Mouse (Mus musculus): ENCODE measurements around the gene Gm21962. TPM values are rescaled to one million over a fixed set of nuclear protein-coding genes. Genes with fewer than 3 reads are reported as not detected.
A peak's percentile ranks its signal among the peaks of the same experiment; 100 is the strongest.
"Not testable (repeated sequence)": the region's sequence is repeated elsewhere in the genome, so short reads cannot be mapped to it uniquely, and the experiment has no call there.

The Gm21962 gene
- polyA plus RNA-seq (2015; fragmentation: Nextera tagmentation; extraction: Ambion mirVana) = not detected in 2 replicates

DNA sequence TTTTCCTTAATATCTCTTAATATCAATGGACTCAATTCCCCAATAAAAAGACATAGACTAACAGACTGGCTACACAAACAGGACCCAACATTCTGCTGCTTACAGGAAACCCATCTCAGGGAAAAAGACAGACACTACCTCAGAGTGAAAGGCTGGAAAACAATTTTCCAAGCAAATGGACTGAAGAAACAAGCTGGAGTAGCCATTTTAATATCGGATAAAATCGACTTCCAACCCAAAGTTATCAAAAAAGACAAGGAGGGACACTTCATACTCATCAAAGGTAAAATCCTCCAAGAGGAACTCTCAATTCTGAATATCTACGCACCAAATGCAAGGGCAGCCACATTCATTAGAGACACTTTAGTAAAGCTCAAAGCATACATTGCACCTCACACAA lies at the start of gene Gm21962:
Gene Gm21962 (plus strand): TSS at position 301 of the 400 bp plus-strand sequence.
- not testable (repeated sequence) for H3K36me3 ChIP-seq (ENCODE audit: control insufficient read depth, insufficient read depth, low read length); H3K9me3 ChIP-seq (ENCODE audit: control insufficient read depth, low read length); H3K27me3 ChIP-seq (replicated peaks; ENCODE audit: control insufficient read depth, insufficient read depth, low read length); H3K9ac ChIP-seq (ENCODE audit: low read depth, low read length); H3K4me1 ChIP-seq (ENCODE audit: control insufficient read depth, insufficient read depth, low read length); H3K27ac ChIP-seq (ENCODE audit: low read length); H3K4me3 ChIP-seq (ENCODE audit: low read length); ATAC-seq; H3K4me2 ChIP-seq (ENCODE audit: low read depth, low read length)
- WGBS = no CpG with 5 or more reads among the region's 3 CpGs

GRCm38 (mm10) chr3:137622091-137622490 lies 49.2 kb upstream of the Gm21962 start:
- H3K4me3 ChIP-seq (ENCODE audit: low read length) = no peak overlapping the region

DNA sequence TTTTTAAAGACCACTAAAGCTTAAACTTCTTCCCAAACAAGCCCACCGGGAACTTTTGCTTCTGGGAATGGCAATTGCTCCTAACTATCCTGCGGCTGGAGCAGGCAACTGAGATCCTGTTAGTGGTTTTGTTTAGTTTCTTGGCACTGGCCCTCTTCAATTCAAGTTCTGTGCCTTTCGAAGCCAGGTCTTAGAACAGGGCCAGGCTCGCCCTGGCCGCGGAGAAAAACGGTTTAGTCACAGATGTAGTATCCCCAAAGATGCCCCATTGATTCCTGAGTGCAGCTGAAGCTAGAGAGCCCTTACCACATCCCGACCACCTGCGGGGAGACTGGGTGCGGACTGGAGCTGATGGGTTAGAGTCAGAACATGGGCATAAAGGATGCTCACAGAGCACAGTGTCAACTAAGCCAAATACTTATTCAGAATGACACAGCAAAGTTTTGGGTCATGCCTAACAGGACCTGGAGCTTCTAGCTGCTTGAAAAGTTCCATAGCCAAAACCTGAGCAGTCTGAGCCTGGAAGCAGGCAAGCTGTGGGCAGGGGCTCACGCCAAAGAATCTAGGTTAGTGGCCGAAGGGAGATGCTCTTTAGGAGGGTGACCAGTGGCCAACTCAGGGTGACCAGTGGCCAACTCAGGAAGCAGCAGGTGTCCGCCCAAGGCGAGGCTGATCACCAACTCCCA lies 48.3 kb upstream of the Gm21962 start:
- Histone ChIP-seq H3K9me3 (ENCODE audit: control insufficient read depth, low read length) (no peaks in the 10 kb centered on the region), H3K4me3 (ENCODE audit: low read length) (peak overlapping the region; percentile 72), H3K9ac (ENCODE audit: low read depth, low read length) (peak overlapping the region; percentile 61; the same call in 1 of the 2 replicates), H3K27me3 (replicated peaks; ENCODE audit: control insufficient read depth, insufficient read depth, low read length) (no peaks in the 10 kb centered on the region), H3K4me2 (ENCODE audit: low read depth, low read length) (peak overlapping the region; percentile 95), H3K4me1 (ENCODE audit: control insufficient read depth, insufficient read depth, low read length) (peaks cover 4% of the 10 kb centered on the region; the same call in 1 of the 2 replicates), H3K36me3 (ENCODE audit: control insufficient read depth, insufficient read depth, low read length) (no peaks in the 10 kb centered on the region), H3K27ac (ENCODE audit: low read length) (no peak overlapping the region)
- 45% methylated on average over 14 of the region's 14 CpGs for WGBS
- peak; percentile 27; the same call in 1 of the 2 replicates for ATAC-seq

More at GRCm38 (mm10) chr3:137622091-137622490, 49.2 kb upstream of the Gm21962 start:
- no peak for ATAC-seq
- WGBS = 42% methylated on average over 6 of the region's 6 CpGs
- Histone ChIP-seq H3K4me2 (ENCODE audit: low read depth, low read length) (no peak overlapping the region), H3K36me3 (ENCODE audit: control insufficient read depth, insufficient read depth, low read length) (no peaks in the 10 kb centered on the region), H3K9me3 (ENCODE audit: control insufficient read depth, low read length) (no peaks in the 10 kb centered on the region), H3K9ac (ENCODE audit: low read depth, low read length) (no peak overlapping the region), H3K4me1 (ENCODE audit: control insufficient read depth, insufficient read depth, low read length) (peaks cover 4% of the 10 kb centered on the region; the same call in 1 of the 2 replicates), H3K27me3 (replicated peaks; ENCODE audit: control insufficient read depth, insufficient read depth, low read length) (no peaks in the 10 kb centered on the region), H3K27ac (ENCODE audit: low read length) (no peak overlapping the region)

DNA sequence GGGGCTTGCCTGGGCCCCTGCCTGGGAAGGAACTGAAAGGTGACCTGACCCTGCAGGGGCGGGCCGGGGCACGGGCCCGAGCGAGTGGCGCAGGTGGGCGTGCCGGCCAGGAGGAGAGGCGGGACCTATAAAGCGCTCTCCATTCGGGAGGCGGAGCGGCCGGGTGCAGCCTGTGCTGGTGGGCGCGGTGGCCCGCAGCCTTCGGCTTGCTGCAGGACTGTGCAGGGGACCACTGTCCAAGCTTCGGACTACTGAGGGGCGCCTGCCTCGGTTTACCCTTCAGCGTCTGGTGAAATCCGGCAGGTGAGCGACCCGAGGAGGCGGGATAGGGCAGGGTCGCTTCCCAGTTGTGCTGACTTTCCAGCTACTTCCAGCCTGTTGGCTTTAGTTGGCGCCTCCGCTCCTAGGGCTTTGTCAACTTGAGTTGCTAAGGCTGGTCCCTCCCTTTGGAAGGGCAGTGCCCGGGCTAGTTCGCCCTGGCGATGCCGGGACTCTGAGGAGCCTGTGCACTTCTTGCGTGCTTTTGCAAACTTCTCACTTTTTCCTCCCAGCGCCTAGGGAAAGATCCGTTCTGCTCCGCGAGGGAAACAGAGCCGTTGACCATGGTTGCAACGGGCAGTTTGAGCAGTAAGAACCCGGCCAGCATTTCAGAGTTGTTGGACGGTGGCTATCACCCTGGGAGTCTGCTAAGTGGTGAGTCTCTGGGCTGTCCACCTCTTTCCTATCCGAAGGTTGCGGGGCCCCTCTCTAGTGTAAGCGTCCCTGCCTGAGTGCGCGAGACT lies 47.6 kb upstream of the Gm21962 start:
- peak overlapping the region; percentile 61 for H3K9ac ChIP-seq (ENCODE audit: low read depth, low read length)
- no peaks in the 10 kb centered on the region for H3K9me3 ChIP-seq (ENCODE audit: control insufficient read depth, low read length)
- peak overlapping the region; percentile 72 for H3K4me3 ChIP-seq (ENCODE audit: low read length)
- peak overlapping the region; percentile 95 for H3K4me2 ChIP-seq (ENCODE audit: low read depth, low read length)
- no peaks in the 10 kb centered on the region for H3K27me3 ChIP-seq (replicated peaks; ENCODE audit: control insufficient read depth, insufficient read depth, low read length)
- no peaks in the 10 kb centered on the region for H3K36me3 ChIP-seq (ENCODE audit: control insufficient read depth, insufficient read depth, low read length)
- peak; percentile 98 for ATAC-seq
- no peak overlapping the region for H3K27ac ChIP-seq (ENCODE audit: low read length)
- under 1% methylated on average over 46 of the region's 47 CpGs for WGBS
- peaks cover 4% of the 10 kb centered on the region; the same call in 1 of the 2 replicates for H3K4me1 ChIP-seq (ENCODE audit: control insufficient read depth, insufficient read depth, low read length)

- Histone ChIP-seq H3K9me3 (ENCODE audit: control insufficient read depth, low read length) (no peaks in the 10 kb centered on the region), H3K9ac (ENCODE audit: low read depth, low read length) (no peak overlapping the region), H3K27me3 (replicated peaks; ENCODE audit: control insufficient read depth, insufficient read depth, low read length) (no peaks in the 10 kb centered on the region), H3K4me1 (ENCODE audit: control insufficient read depth, insufficient read depth, low read length) (peaks cover 4% of the 10 kb centered on the region; the same call in 1 of the 2 replicates), H3K27ac (ENCODE audit: low read length) (no peak overlapping the region), H3K4me2 (ENCODE audit: low read depth, low read length) (no peak overlapping the region), H3K4me3 (ENCODE audit: low read length) (no peak overlapping the region), H3K36me3 (ENCODE audit: control insufficient read depth, insufficient read depth, low read length) (no peaks in the 10 kb centered on the region)
- ATAC-seq = no peak
- WGBS = 83% methylated on average over 5 of the region's 5 CpGs
Measured at GRCm38 (mm10) chr3:137625054-137625453, 46.3 kb upstream of the Gm21962 start.

DNA sequence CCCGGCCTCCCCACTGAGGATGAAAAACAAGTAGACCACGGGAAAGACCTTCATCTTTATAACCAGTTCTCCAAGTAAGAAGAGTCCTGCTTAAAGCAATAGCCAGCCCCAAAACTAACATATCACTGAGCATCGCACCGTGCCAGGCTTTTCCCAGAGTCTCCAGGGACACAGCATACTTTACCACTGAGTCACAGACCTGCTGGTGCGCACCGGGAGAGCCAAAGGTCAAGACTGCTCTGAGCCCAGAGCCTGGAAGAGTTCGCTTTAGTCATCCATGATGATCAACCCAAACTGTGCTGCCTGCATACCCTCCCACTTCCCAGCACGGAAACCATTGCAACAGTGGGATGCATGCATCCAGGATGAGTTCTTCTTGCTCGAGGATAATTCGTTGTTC lies 37.6 kb upstream of the Gm21962 start:
- no peaks in the 10 kb centered on the region for H3K36me3 ChIP-seq (ENCODE audit: control insufficient read depth, insufficient read depth, low read length)
- no peak overlapping the region for H3K27ac ChIP-seq (ENCODE audit: low read length)
- H3K4me2 ChIP-seq (ENCODE audit: low read depth, low read length) = no peak overlapping the region
- no peak overlapping the region for H3K9ac ChIP-seq (ENCODE audit: low read depth, low read length)
- H3K27me3 ChIP-seq (replicated peaks; ENCODE audit: control insufficient read depth, insufficient read depth, low read length) = no peaks in the 10 kb centered on the region
- H3K4me3 ChIP-seq (ENCODE audit: low read length) = no peak overlapping the region
- no peaks in the 10 kb centered on the region for H3K9me3 ChIP-seq (ENCODE audit: control insufficient read depth, low read length)
- no peak for ATAC-seq
- 77% methylated on average over 10 of the region's 10 CpGs for WGBS
- H3K4me1 ChIP-seq (ENCODE audit: control insufficient read depth, insufficient read depth, low read length) = no peaks in the 10 kb centered on the region

DNA sequence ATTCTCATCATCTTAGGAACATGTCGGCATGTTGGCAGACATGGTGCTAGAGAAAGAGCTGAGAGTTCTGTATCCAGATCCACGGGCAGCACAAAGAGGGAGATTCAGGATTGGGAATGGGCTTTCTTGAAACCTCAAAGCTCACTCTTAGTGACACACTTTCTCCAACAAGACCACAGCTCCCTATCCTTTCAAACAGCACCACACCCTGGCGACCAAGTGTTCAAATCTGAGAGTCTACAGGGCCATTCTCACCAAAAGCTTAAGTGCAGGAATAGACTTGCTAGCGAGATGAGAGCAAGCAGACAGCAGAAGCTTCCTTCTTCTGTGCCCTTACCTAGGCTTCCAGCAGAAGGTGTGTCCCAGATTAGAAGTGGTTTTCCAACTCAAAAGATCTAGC lies 34.8 kb upstream of the Gm21962 start:
- Histone ChIP-seq H3K4me3 (ENCODE audit: low read length) (no peak overlapping the region), H3K27me3 (replicated peaks; ENCODE audit: control insufficient read depth, insufficient read depth, low read length) (no peaks in the 10 kb centered on the region), H3K9me3 (ENCODE audit: control insufficient read depth, low read length) (no peaks in the 10 kb centered on the region), H3K36me3 (ENCODE audit: control insufficient read depth, insufficient read depth, low read length) (no peaks in the 10 kb centered on the region), H3K4me1 (ENCODE audit: control insufficient read depth, insufficient read depth, low read length) (no peaks in the 10 kb centered on the region), H3K27ac (ENCODE audit: low read length) (no peak overlapping the region), H3K9ac (ENCODE audit: low read depth, low read length) (no peak overlapping the region), H3K4me2 (ENCODE audit: low read depth, low read length) (no peak overlapping the region)
- no peak for ATAC-seq
- WGBS = 88% methylated on average over 4 of the region's 4 CpGs

DNA sequence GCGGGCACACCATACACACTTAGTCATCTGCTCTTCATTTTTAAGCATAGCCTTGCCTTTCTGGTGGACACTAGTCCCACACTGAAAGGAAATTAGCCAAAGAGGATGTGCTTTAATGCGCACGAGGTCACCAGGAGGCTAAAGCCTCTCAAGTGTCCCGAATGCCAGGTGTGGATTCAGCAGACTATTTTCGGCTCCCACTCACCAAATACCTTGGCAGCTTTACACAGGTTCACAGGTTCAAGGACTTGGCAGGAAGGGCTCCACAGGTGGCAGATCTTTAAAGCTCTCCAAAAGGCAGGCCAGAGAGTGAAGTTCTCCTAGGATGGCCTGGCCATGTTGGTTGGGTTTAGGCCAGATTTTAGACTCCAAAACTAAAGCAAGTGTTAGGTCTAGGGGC lies 30.1 kb upstream of the Gm21962 start:
- H3K4me1 ChIP-seq (ENCODE audit: control insufficient read depth, insufficient read depth, low read length) = no peaks in the 10 kb centered on the region
- WGBS = 85% methylated on average over 5 of the region's 5 CpGs
- no peak overlapping the region for H3K27ac ChIP-seq (ENCODE audit: low read length)
- H3K4me2 ChIP-seq (ENCODE audit: low read depth, low read length) = no peak overlapping the region
- no peak overlapping the region for H3K4me3 ChIP-seq (ENCODE audit: low read length)
- no peaks in the 10 kb centered on the region for H3K9me3 ChIP-seq (ENCODE audit: control insufficient read depth, low read length)
- H3K36me3 ChIP-seq (ENCODE audit: control insufficient read depth, insufficient read depth, low read length) = no peaks in the 10 kb centered on the region
- no peak overlapping the region for H3K9ac ChIP-seq (ENCODE audit: low read depth, low read length)
- ATAC-seq = no peak
- no peaks in the 10 kb centered on the region for H3K27me3 ChIP-seq (replicated peaks; ENCODE audit: control insufficient read depth, insufficient read depth, low read length)

DNA sequence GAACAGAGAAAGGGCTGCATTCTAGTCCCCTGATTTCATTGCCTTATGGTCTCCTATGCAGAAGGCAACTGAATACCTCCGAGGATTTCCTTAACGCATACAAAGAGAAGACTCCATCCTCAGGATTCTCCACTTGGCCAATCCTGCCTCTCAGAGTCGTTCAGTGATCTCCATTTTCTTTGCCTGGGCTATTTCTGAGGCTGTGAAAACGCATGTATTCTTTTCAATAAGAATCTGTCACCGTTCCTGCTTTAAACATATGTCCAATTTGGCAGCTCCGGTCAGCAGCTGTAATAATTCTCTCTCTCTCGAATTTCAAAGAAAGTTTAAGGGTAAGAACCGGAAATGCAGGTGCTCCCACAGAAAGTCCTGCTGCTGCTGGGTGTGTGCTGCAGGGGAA lies 29.2 kb upstream of the Gm21962 start:
- ATAC-seq = no peak
- Histone ChIP-seq H3K27ac (ENCODE audit: low read length) (no peak overlapping the region), H3K27me3 (replicated peaks; ENCODE audit: control insufficient read depth, insufficient read depth, low read length) (no peaks in the 10 kb centered on the region), H3K9me3 (ENCODE audit: control insufficient read depth, low read length) (no peaks in the 10 kb centered on the region), H3K4me1 (ENCODE audit: control insufficient read depth, insufficient read depth, low read length) (no peaks in the 10 kb centered on the region), H3K4me2 (ENCODE audit: low read depth, low read length) (no peak overlapping the region), H3K9ac (ENCODE audit: low read depth, low read length) (no peak overlapping the region), H3K4me3 (ENCODE audit: low read length) (no peak overlapping the region), H3K36me3 (ENCODE audit: control insufficient read depth, insufficient read depth, low read length) (no peaks in the 10 kb centered on the region)
- 58% methylated on average over 8 of the region's 8 CpGs for WGBS

All from intestine, embryonic 16.5 days (tissue).